Mouse (Mus musculus) frontal cortex, postnatal 14 days (tissue): ENCODE data around the gene Snx29.

Experiments
- DNase-seq, 2 experiments: peaks; one replicate each; pipeline ENCODE4 v3.0.0; 2022; ENCODE audit warnings: low spot score in 2 of 2

Snx29 gene

GRCm38 (mm10) chr16:11728627-11729026, 405.9 kb downstream of the Snx29 start:
- DNase-seq: no peak

GRCm38 (mm10) chr16:11729111-11729510, 406.4 kb downstream of the Snx29 start:
- no peak for DNase-seq

- no peak for DNase-seq
Observed at GRCm38 (mm10) chr16:11729815-11730214, 407.1 kb downstream of the Snx29 start.

- no peak for DNase-seq
Observed at GRCm38 (mm10) chr16:11731014-11731535, 408.4 kb downstream of the Snx29 start.

- no peak for DNase-seq
Observed at GRCm38 (mm10) chr16:11738341-11738740, 415.6 kb downstream of the Snx29 start.

GRCm38 (mm10) chr16:11741951-11742350, 419.2 kb downstream of the Snx29 start:
- DNase-seq: no peak

GRCm38 (mm10) chr16:11742351-11742750, 419.6 kb downstream of the Snx29 start:
- DNase-seq: no peak

GRCm38 (mm10) chr16:11743013-11743412, 420.3 kb downstream of the Snx29 start:
- DNase-seq: no peak

GRCm38 (mm10) chr16:11743724-11744123, 421.0 kb downstream of the Snx29 start:
- DNase-seq: no peak

GRCm38 (mm10) chr16:11746036-11746435, 423.3 kb downstream of the Snx29 start:
- DNase-seq: peak in 1 of 2 experiments; percentile 0

- peak in 1 of 2 experiments; percentile 1 for DNase-seq
Observed at GRCm38 (mm10) chr16:11747867-11748266, 425.2 kb downstream of the Snx29 start.

GRCm38 (mm10) chr16:11749111-11749510, 426.4 kb downstream of the Snx29 start:
- DNase-seq: no peak

- DNase-seq: peak in 1 of 2 experiments; percentile 1
Observed at GRCm38 (mm10) chr16:11750605-11751004, 427.9 kb downstream of the Snx29 start.

- no peak for DNase-seq
Observed at GRCm38 (mm10) chr16:11752557-11752956, 429.8 kb downstream of the Snx29 start.

- no peak for DNase-seq
Observed at GRCm38 (mm10) chr16:11753466-11753865, 430.8 kb downstream of the Snx29 start.

GRCm38 (mm10) chr16:11754136-11754535, 431.4 kb downstream of the Snx29 start:
- no peak for DNase-seq

GRCm38 (mm10) chr16:11755281-11756066, 432.8 kb downstream of the Snx29 start:
- DNase-seq: no peak

GRCm38 (mm10) chr16:11756598-11757245, 434.0 kb downstream of the Snx29 start:
- peak in 1 of 2 experiments; percentile 1 for DNase-seq

GRCm38 (mm10) chr16:11757471-11757870, 434.8 kb downstream of the Snx29 start:
- DNase-seq: no peak

- no peak for DNase-seq
Observed at GRCm38 (mm10) chr16:11757951-11758350, 435.2 kb downstream of the Snx29 start.

- no peak for DNase-seq
Observed at GRCm38 (mm10) chr16:11772318-11772717, 449.6 kb downstream of the Snx29 start.

- DNase-seq: no peak
Observed at GRCm38 (mm10) chr16:11774321-11774720, 451.6 kb downstream of the Snx29 start.

GRCm38 (mm10) chr16:11776528-11776927, 453.8 kb downstream of the Snx29 start:
- no peak for DNase-seq
